ENCODE assay signal across 9 mouse cellular contexts in genomic region chr7:68127799-68128261, GRCm38 (mm10).
A peak's percentile ranks its signal among the peaks of the same experiment; 100 is the strongest.
DNase-seq lines count a peak whose midpoint lies in the region; ATAC-seq and TF ChIP-seq lines count a peak whose summit lies in the region.
"Had no signal": no experiment of that assay in that cellular context is flagged by ENCODE, and none has a peak within 500 bp of the region (broad histone marks: within the 10 kb centered on the region; RNA-seq: fewer than 3 reads in every experiment).

No protein-coding gene starts in this region.

- H3K9me3 ChIP-seq in hindbrain, postnatal 0 days (ENCODE audit: low read length): no peaks in the 10 kb centered on the region
- H3K9me3 ChIP-seq: G1E had no signal

- peak; percentile 79 for TF ChIP-seq CTCF in hindbrain, postnatal 0 days (IDR thresholded peaks at IDR 0.05; ENCODE audit: low read depth)
- TF ChIP-seq CTCF in left cerebral cortex, adult 2 months (IDR thresholded peaks at IDR 0.05): peak; percentile 74

- peak; percentile 28; the same call in 1 of the 2 replicates for ATAC-seq in hindbrain, postnatal 0 days

- H3K4me1 ChIP-seq in hindbrain, postnatal 0 days (ENCODE audit: insufficient read depth, low read length): peaks cover 26% of the 10 kb centered on the region

- no peaks in the 10 kb centered on the region for H3K27me3 ChIP-seq in hindbrain, postnatal 0 days (ENCODE audit: insufficient read depth, low read length)

- WGBS in hindbrain, postnatal 0 days: 30% methylated on average over 6 of the region's 6 CpGs

- H3K9ac ChIP-seq in hindbrain, postnatal 0 days (replicated peaks; ENCODE audit: low read length): peak overlapping the region; percentile 63; the same call in 1 of the 2 replicates

- DNase-seq in heart, adult 11 months: peak; percentile 93
- no peak for DNase-seq in heart, postnatal 25 days (ENCODE audit: low spot score)
- DNase-seq in cerebellum, adult 11-12 months: peak; percentile 58
- peak; percentile 35 for DNase-seq in forelimb bud, embryonic 11.5 days (ENCODE audit: low read depth, low spot score)
- peak; percentile 75 for DNase-seq in hindbrain, postnatal 0 days (ENCODE audit: low spot score)
- DNase-seq in left cerebral cortex, adult 2 months (ENCODE audit: extremely low spot score in 1 of 2, low spot score in 2 of 2): peak; percentile 37 to 53
- peak; percentile 51 for DNase-seq in lung, postnatal 36 days
- DNase-seq in right cerebral cortex, postnatal 4 days: peak; percentile 45

- no peaks in the 10 kb centered on the region for H3K36me3 ChIP-seq in hindbrain, postnatal 0 days (ENCODE audit: insufficient read depth, low read length)
- H3K36me3 ChIP-seq: G1E had no signal

- H3K27ac ChIP-seq in hindbrain, postnatal 0 days: peak overlapping the region; percentile 91
- peak overlapping the region; percentile 95 for H3K27ac ChIP-seq in left cerebral cortex, adult 2 months

- intact Hi-C loops in heart, postnatal 25 days (cut with DNase I): loop anchor here (2.0 to 5.0 kb wide), 4 partner anchors 41 to 341 kb away; no protein-coding TSS in a partner anchor
- intact Hi-C loops in left cerebral cortex, adult 2 months (cut with DNase I): loop anchor here (2.0 kb wide), 1 partner anchor 325 kb away; no protein-coding TSS in a partner anchor

- H3K4me2 ChIP-seq in hindbrain, postnatal 0 days (ENCODE audit: low read depth, low read length): peak overlapping the region; percentile 91

- H3K4me3 ChIP-seq in hindbrain, postnatal 0 days (ENCODE audit: low read length): peak overlapping the region; percentile 59
- peak overlapping the region; percentile 46; the same call in 1 of the 2 replicates for H3K4me3 ChIP-seq in left cerebral cortex, adult 2 months
